Mouse (Mus musculus) heart, adult 2 months (tissue): ENCODE data around the gene Gm9918.

Experiments
- CTCF ChIP-seq: fragments of 200-600 bp; IDR thresholded peaks from 2 replicates; pipeline ENCODE4 v1.8.1; 2022; ENCODE audit warnings: antibody characterized with exemption, mild to moderate bottlenecking, moderate library complexity
- POLR2A ChIP-seq: fragments of 200-500 bp; IDR thresholded peaks from 2 replicates; pipeline ENCODE4 v1.6.1; 2011; ENCODE audit warnings: mild to moderate bottlenecking, low read depth, low read length, control low read depth; ENCODE audit not compliant: insufficient read depth

DNA sequence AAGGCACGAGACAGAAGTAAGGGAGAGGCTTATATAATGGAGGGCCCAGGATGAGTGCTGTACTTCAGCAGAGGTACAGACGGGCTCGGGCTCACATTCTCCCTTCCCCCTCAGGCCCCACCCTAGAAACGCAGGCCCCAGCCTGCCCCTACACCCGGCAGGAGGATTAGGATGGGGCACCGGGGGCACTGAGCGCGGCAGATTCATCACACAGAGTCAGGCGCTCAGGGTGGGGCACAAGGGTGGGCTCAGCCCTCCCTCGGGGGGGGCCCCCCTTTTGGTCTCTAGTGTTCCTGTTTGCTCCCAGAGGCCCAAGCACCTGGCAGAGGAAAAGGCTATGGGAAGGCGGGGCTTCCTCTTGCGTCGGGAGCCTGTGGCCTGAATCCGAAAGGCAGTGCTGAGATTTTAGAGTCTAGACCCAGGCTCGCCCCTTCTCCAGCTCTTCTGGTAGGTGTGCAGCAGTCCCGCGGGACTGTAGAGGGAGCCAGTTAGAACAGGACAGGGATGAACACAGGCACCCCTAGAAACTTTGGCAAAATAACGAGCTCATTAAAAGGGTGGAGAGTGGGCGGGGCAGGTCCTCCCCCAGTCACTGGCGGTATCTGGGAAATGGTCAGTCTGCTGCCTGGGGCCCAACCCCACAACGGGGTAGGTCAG, 34.9 kb upstream of the Gm9918 start:
- peak; percentile 13; the same call in 1 of the 2 replicates for TF ChIP-seq CTCF
- peak; percentile 36; the same call in 1 of the 2 replicates for TF ChIP-seq POLR2A
